Mouse (Mus musculus) heart, adult 2 months (tissue): Measurements from ENCODE around the gene Mecr. TPM values are rescaled to one million over a fixed set of nuclear protein-coding genes. Genes with fewer than 3 reads are reported as not detected.

ENCODE experiments used
- DNase-seq, 2 experiments: peaks; one replicate each; pipeline ENCODE4 v3.0.0; 2021
- H3K27ac ChIP-seq: fragments of 200-600 bp; 2 replicates; pipeline ENCODE4 v1.8.1; 2022
- H3K27me3 ChIP-seq: fragments of 200-500 bp; 2 replicates; pipeline ENCODE4 v1.6.1; 2012; ENCODE audit warnings: mild to moderate bottlenecking, low read length, inconsistent platforms, mixed read lengths; ENCODE audit not compliant: control insufficient read depth, insufficient read depth
- H3K36me3 ChIP-seq: fragments of 200-500 bp; 2 replicates; pipeline ENCODE4 v1.6.1; 2012; ENCODE audit warnings: low read length, inconsistent platforms; ENCODE audit not compliant: control insufficient read depth, insufficient read depth
- H3K4me1 ChIP-seq: fragments of 200-500 bp; 2 replicates; pipeline ENCODE4 v1.6.1; 2011; ENCODE audit warnings: low read length; ENCODE audit not compliant: control insufficient read depth, insufficient read depth
- H3K4me3 ChIP-seq: fragments of 200-600 bp; 2 replicates; pipeline ENCODE4 v1.8.1; 2022
- H3K79me2 ChIP-seq: fragments of 200-500 bp; replicated peaks from 2 replicates; pipeline ENCODE4 v1.6.1; 2012; ENCODE audit warnings: mild to moderate bottlenecking, inconsistent platforms, low read length, moderate library complexity, mixed read lengths; ENCODE audit not compliant: control insufficient read depth, insufficient read depth
- H3K9ac ChIP-seq: fragments of 200-500 bp; 2 replicates; pipeline ENCODE4 v1.6.1; 2012; ENCODE audit warnings: low read depth, mild to moderate bottlenecking, control low read depth, inconsistent platforms, low read length, mixed read lengths
- CTCF ChIP-seq: fragments of 200-600 bp; IDR thresholded peaks from 2 replicates; pipeline ENCODE4 v1.8.1; 2022; ENCODE audit warnings: antibody characterized with exemption, mild to moderate bottlenecking, moderate library complexity
- EP300 ChIP-seq: fragments of 200-500 bp; IDR thresholded peaks from 2 replicates; pipeline ENCODE4 v1.6.1; 2011; ENCODE audit warnings: low read depth, low read length, control low read depth; ENCODE audit not compliant: insufficient read depth
- POLR2A ChIP-seq: fragments of 200-500 bp; IDR thresholded peaks from 2 replicates; pipeline ENCODE4 v1.6.1; 2011; ENCODE audit warnings: mild to moderate bottlenecking, low read depth, low read length, control low read depth; ENCODE audit not compliant: insufficient read depth
- WGBS: fragments of 180-500 bp; shearing (Covaris S2); methylation state at CpG from one replicate; pipeline ENCODE4 v1.1.7; 2018; 5-methylcytosine and 5-hydroxymethylcytosine counted together
- intact Hi-C: fragments of 180-260 bp; cut with DNase I; formaldehyde crosslinking; loops from one replicate; pipeline ENCODE4 v1.15.1; 2025
- polyA plus RNA-seq: library from polyadenylated mRNA; depleted of rRNA; stranded (reverse); fragments of >200 nt; gene quantifications from 2 replicates; pipeline ENCODE4 v1.2.3, GENCODE M21; 2012
- total RNA-seq, 2 experiments: library from RNA; stranded (reverse); gene quantifications; 2 replicates each; pipeline ENCODE4 v1.2.3; 2021

Mecr gene
- total and polyA plus RNA-seq, 3 experiments = 27.7 to 32.9 (median 28.3) TPM

DNA sequence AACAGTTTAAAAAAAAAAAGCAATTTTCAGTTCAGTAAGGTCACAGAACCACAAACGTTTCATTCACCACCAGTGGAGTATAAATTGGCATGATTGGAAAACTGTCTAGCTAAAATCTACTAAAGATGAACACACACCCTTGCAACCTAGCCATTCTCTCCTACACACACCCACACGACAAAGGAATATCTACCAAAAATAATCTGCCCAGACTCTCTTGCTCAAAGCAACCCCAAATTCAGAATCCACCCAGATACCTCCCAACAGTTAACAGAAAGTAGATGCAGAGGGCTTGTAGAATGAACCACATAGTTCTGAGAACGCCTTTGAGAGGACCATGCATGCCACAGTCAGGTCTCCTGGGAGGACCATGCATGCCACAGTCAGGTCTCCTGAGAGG is 38.0 kb upstream of the Mecr start:
- no peaks in the 10 kb centered on the region for H3K4me1 ChIP-seq
- TF ChIP-seq CTCF (no peak), POLR2A (no peak), EP300 (no peak)
- no peak overlapping the region for H3K27ac ChIP-seq

DNA sequence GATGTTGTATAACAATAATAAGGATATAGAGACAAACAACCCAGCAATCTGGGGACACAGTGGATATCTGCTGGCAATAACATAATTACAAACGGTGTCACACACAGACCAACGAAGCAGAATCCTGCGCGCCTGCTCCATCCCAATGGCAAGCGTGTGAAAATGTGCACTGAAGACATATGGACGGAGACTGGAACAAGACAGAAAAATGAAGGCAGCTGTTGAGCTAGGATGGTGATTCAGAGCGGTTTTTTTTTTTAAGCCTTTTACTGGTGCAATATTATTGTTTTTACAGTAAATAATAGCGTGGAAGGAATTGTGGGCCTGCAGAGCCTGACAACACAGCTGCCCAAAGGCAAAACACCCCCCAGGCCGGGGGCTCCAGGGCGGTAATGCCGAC is 30.8 kb upstream of the Mecr start:
- no peaks in the 10 kb centered on the region for H3K27me3 ChIP-seq
- no peaks in the 10 kb centered on the region for H3K79me2 ChIP-seq
- no peak overlapping the region for H3K4me3 ChIP-seq
- intact Hi-C loops = no loop called here
- TF ChIP-seq POLR2A (no peak), CTCF (no peak), EP300 (no peak)
- H3K27ac ChIP-seq = no peak overlapping the region
- no peaks in the 10 kb centered on the region for H3K36me3 ChIP-seq
- no peaks in the 10 kb centered on the region for H3K4me1 ChIP-seq
- 81% methylated on average over 11 of the region's 11 CpGs for WGBS
- DNase-seq = no peak
- no peak overlapping the region for H3K9ac ChIP-seq

More for the DNA sequence above, 38.0 kb upstream of the Mecr start:
- Histone ChIP-seq H3K9ac (no peak overlapping the region), H3K4me3 (no peak overlapping the region), H3K27me3 (no peaks in the 10 kb centered on the region), H3K79me2 (no peaks in the 10 kb centered on the region), H3K36me3 (no peaks in the 10 kb centered on the region)
- intact Hi-C loops = no loop called here
- DNase-seq = no peak
- WGBS = 58% methylated on average over 3 of the region's 3 CpGs

DNA sequence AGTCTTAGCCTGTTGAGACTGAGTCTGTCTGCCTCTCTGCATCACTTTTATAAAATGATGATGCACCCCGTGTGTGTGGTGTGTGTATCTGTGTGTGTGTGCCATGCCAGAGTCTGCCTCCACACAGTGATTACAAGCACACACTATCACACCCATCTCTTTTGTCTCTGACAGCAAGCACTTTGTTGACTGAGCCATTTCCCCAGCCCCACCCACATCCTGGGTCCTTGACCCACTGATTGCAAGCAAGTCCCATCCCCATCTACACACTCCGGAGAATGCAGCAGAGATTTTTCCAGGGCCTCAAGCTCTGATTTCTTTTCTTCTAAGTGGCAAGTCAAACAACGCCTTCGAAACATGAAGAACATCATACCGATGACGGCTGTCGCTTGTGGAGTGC is 29.5 kb upstream of the Mecr start:
- 82% methylated on average over 7 of the region's 7 CpGs for WGBS
- intact Hi-C loops = no loop called here
- no peaks in the 10 kb centered on the region for H3K36me3 ChIP-seq
- no peak overlapping the region for H3K9ac ChIP-seq
- H3K79me2 ChIP-seq = no peaks in the 10 kb centered on the region
- H3K4me1 ChIP-seq = no peaks in the 10 kb centered on the region
- H3K27me3 ChIP-seq = no peaks in the 10 kb centered on the region
- no peak for TF ChIP-seq EP300
- TF ChIP-seq POLR2A = no peak
- no peak for TF ChIP-seq CTCF
- H3K27ac ChIP-seq = no peak overlapping the region
- DNase-seq = no peak
- H3K4me3 ChIP-seq = no peak overlapping the region

DNA sequence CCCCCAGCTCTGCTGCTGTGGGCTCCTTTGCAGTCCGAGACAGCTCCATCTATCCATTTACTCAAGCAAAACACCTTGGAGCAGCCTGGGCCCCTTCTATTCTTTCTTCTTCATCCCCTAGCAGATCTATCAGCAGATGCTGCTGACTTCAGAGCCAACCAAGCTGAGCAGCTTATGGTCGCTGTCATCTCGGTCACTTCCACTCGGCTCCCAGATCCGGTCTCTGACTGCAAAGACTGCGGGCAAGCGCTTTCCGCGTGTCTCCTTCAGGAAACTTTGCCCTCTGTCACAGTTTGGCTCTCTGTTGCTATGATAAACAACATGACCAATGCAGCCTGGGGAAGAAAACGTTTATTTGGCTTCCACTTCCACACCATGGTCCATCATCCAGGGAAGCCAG is 28.4 kb upstream of the Mecr start:
- WGBS = 77% methylated on average over 10 of the region's 10 CpGs
- no peak overlapping the region for H3K27ac ChIP-seq
- H3K79me2 ChIP-seq = no peaks in the 10 kb centered on the region
- no peaks in the 10 kb centered on the region for H3K4me1 ChIP-seq
- no peak for TF ChIP-seq CTCF
- TF ChIP-seq EP300 = no peak
- TF ChIP-seq POLR2A = no peak
- H3K9ac ChIP-seq = no peak overlapping the region
- DNase-seq = no peak
- H3K36me3 ChIP-seq = no peaks in the 10 kb centered on the region
- no peak overlapping the region for H3K4me3 ChIP-seq
- H3K27me3 ChIP-seq = no peaks in the 10 kb centered on the region
- intact Hi-C loops = no loop called here

DNA sequence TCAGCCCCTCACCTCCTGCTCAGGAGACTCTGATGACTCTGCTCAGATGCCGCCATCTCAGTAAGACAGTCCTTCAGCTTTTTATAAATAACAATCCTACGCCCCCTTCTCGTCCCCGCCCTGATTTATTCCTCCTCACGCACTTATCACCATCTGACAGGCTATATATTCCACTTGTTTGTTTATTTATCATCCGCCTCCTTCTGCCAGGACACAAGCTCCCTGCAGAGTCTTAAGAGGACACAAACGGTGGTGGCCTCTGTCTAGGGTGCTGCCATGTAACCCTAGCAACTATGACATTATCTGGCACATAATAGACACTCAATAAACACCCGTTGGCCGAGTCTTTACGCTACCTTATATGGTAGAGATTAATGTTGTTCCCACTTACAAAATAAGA is 27.5 kb upstream of the Mecr start:
- TF ChIP-seq POLR2A (no peak), EP300 (no peak), CTCF (no peak)
- no peak overlapping the region for H3K27ac ChIP-seq
- 65% methylated on average over 10 of the region's 10 CpGs for WGBS
- H3K4me3 ChIP-seq = no peak overlapping the region
- no peaks in the 10 kb centered on the region for H3K79me2 ChIP-seq
- H3K27me3 ChIP-seq = no peaks in the 10 kb centered on the region
- no peaks in the 10 kb centered on the region for H3K4me1 ChIP-seq
- H3K36me3 ChIP-seq = no peaks in the 10 kb centered on the region
- H3K9ac ChIP-seq = no peak overlapping the region
- intact Hi-C loops = no loop called here
- DNase-seq = no peak

DNA sequence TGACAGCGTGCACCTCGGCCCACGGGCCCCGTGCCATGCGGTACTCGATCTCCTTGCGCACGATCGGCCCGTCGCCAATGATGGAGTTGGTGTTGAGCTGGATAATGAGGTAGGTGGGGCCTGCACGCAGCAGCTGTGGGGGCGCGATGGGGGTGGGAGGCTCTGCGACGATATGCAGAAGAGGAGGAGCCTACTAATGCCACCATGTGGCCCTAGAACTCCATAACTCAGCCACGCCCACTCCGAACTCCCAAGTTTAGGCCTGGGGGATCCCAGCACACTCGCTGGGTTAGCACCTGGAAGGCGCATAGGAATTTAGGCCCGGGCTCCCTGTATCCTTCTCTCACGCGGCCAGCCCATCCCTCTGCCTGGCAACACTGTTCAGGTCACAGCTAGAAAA is 24.3 kb upstream of the Mecr start:
- no peaks in the 10 kb centered on the region for H3K27me3 ChIP-seq
- H3K79me2 ChIP-seq = no peaks in the 10 kb centered on the region
- no peak overlapping the region for H3K4me3 ChIP-seq
- 51% methylated on average over 23 of the region's 23 CpGs for WGBS
- no peak for TF ChIP-seq POLR2A
- no peak for TF ChIP-seq EP300
- no peak for TF ChIP-seq CTCF
- intact Hi-C loops = no loop called here
- DNase-seq = no peak
- H3K9ac ChIP-seq = no peak overlapping the region
- H3K4me1 ChIP-seq = no peaks in the 10 kb centered on the region
- no peaks in the 10 kb centered on the region for H3K36me3 ChIP-seq
- H3K27ac ChIP-seq = no peak overlapping the region
